Mouse (Mus musculus): ENCODE measurements around the gene Nckap5. TPM values are rescaled to one million over a fixed set of nuclear protein-coding genes. Genes with fewer than 3 reads are reported as not detected.

The Nckap5 gene
- polyA plus RNA-seq, 1 experiment from 2014 or later, result 3.2 TPM

DNA sequence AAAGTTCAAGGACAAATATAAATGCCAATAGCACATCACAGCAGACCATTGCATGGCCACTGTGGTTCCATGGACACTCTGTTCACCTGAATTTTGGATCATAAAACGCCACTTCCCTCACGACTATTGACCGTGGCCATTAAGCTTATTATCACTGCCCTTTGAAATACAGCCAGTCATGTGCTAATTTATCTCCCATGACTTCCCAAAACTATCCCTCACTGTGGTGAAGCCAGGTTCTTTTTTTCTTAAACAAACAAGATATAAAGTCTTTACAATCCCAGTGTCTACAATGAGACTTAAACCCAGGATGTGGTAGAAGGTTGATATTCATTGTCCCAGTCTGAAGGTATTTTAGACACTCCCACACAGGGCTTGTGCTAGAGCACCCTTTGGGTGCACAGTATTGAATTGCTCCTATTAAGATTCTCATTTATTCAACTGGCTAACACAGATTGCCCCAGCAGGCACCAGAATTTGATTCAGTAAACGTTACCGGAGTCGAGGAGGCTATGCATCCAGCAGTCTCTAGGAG lies 293.3 kb downstream of the Nckap5 start:
- ATAC-seq (ENCODE audit: low FRiP score, low TSS enrichment), result no peak
- H3K9me3 ChIP-seq (ENCODE audit: control insufficient read depth, low read length), result no peaks in the 10 kb centered on the region

DNA sequence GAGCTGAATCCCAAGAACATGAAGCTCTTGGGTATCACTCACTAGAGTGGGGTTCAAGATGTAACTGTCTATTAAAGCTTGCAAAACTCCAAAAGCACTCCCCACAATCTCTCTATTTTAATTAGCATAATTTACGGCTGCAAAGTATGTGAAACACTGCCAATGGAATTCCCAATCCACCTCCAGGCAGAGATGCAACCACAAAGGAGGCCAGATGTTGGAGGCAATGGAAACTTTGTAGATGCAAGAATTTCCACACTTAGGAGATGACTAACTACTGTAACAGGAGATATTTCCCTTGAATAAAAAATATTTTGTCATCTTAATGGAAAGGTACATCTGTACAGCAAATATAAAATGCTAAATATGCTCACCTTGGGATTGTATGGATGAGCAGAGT lies 295.1 kb downstream of the Nckap5 start:
- no peak overlapping the region for H3K27ac ChIP-seq (ENCODE audit: low read depth, low read length)
- no peak overlapping the region for H3K4me3 ChIP-seq (ENCODE audit: low read length)
- H3K9ac ChIP-seq (ENCODE audit: low read depth, low read length), result no peak overlapping the region
- no peaks in the 10 kb centered on the region for H3K36me3 ChIP-seq (ENCODE audit: control insufficient read depth, insufficient read depth, low read length)
- ATAC-seq (ENCODE audit: low FRiP score, low TSS enrichment), result no peak
- H3K9me3 ChIP-seq (ENCODE audit: control insufficient read depth, low read length), result no peaks in the 10 kb centered on the region
- WGBS, result 81% methylated on average over 1 of the region's 1 CpGs
- H3K27me3 ChIP-seq (ENCODE audit: control insufficient read depth, insufficient read depth, low read length), result no peaks in the 10 kb centered on the region
- H3K4me1 ChIP-seq (ENCODE audit: control insufficient read depth, insufficient read depth, low read length), result no peaks in the 10 kb centered on the region
- H3K4me2 ChIP-seq (replicated peaks; ENCODE audit: low read depth, low read length), result no peak overlapping the region

More for the DNA sequence above, 293.3 kb downstream of the Nckap5 start:
- no peak overlapping the region for H3K9ac ChIP-seq (ENCODE audit: low read depth, low read length)
- H3K4me2 ChIP-seq (replicated peaks; ENCODE audit: low read depth, low read length), result no peak overlapping the region
- no peaks in the 10 kb centered on the region for H3K27me3 ChIP-seq (ENCODE audit: control insufficient read depth, insufficient read depth, low read length)
- H3K4me3 ChIP-seq (ENCODE audit: low read length), result no peak overlapping the region
- no peak overlapping the region for H3K27ac ChIP-seq (ENCODE audit: low read depth, low read length)
- no peaks in the 10 kb centered on the region for H3K36me3 ChIP-seq (ENCODE audit: control insufficient read depth, insufficient read depth, low read length)
- WGBS, result 59% methylated on average over 6 of the region's 6 CpGs
- H3K4me1 ChIP-seq (ENCODE audit: control insufficient read depth, insufficient read depth, low read length), result no peaks in the 10 kb centered on the region

DNA sequence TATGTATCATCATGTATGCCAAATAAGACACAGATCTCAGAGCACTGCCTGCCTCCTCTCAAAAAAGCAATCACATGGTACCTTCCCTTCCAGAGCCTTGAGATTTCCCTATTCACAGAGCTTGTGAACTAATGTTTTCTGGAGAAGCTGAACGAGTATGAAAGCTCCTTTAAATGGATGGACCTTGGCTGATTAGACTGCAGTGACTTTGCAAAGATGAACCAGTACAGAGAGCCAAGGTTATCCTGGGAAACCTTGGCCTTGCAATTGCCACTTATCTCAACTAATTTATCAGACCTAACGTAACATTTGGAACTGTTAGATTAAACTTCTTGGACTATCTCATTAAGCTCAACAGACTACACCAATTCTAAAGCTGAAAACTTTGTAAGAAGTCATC lies 296.6 kb downstream of the Nckap5 start:
- Histone ChIP-seq H3K36me3 (ENCODE audit: control insufficient read depth, insufficient read depth, low read length) (no peaks in the 10 kb centered on the region), H3K27ac (ENCODE audit: low read depth, low read length) (no peak overlapping the region), H3K9me3 (ENCODE audit: control insufficient read depth, low read length) (no peaks in the 10 kb centered on the region), H3K4me3 (ENCODE audit: low read length) (no peak overlapping the region), H3K27me3 (ENCODE audit: control insufficient read depth, insufficient read depth, low read length) (no peaks in the 10 kb centered on the region), H3K4me2 (replicated peaks; ENCODE audit: low read depth, low read length) (no peak overlapping the region), H3K4me1 (ENCODE audit: control insufficient read depth, insufficient read depth, low read length) (no peaks in the 10 kb centered on the region), H3K9ac (ENCODE audit: low read depth, low read length) (no peak overlapping the region)
- ATAC-seq (ENCODE audit: low FRiP score, low TSS enrichment), result no peak
- WGBS, result 83% methylated on average over 2 of the region's 2 CpGs

DNA sequence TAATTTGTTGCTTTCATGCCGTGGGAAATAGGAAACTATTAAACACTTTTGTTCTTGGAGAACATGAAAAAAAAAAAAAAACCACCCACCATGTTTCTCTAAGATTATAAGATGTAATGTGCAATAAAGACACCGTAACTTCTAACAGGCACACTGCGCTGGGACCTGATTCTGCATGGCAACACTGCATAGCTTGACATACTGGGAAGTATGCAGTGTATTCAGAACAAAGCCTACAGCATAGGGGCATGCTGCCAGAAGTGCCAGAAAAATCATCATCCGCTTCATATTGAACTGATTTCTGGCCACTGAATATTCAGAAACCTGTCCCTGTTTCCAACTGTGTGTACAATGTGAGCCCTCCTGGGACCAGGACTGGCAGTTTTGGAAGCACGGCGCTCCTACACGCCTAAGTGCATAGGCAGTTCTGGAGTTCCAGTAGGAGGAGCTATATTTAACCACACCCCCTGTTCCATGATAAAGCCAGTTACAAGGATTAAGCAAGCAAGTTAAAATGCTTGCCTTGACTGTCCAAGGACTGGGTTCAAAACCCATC lies 302.5 kb downstream of the Nckap5 start:
- ATAC-seq (ENCODE audit: low FRiP score, low TSS enrichment), result no peak
- Histone ChIP-seq H3K4me2 (replicated peaks; ENCODE audit: low read depth, low read length) (no peak overlapping the region), H3K4me1 (ENCODE audit: control insufficient read depth, insufficient read depth, low read length) (no peaks in the 10 kb centered on the region), H3K27me3 (ENCODE audit: control insufficient read depth, insufficient read depth, low read length) (no peaks in the 10 kb centered on the region), H3K9ac (ENCODE audit: low read depth, low read length) (no peak overlapping the region), H3K9me3 (ENCODE audit: control insufficient read depth, low read length) (no peaks in the 10 kb centered on the region), H3K4me3 (ENCODE audit: low read length) (no peak overlapping the region), H3K27ac (ENCODE audit: low read depth, low read length) (no peak overlapping the region), H3K36me3 (ENCODE audit: control insufficient read depth, insufficient read depth, low read length) (no peaks in the 10 kb centered on the region)
- 89% methylated on average over 7 of the region's 7 CpGs for WGBS

DNA sequence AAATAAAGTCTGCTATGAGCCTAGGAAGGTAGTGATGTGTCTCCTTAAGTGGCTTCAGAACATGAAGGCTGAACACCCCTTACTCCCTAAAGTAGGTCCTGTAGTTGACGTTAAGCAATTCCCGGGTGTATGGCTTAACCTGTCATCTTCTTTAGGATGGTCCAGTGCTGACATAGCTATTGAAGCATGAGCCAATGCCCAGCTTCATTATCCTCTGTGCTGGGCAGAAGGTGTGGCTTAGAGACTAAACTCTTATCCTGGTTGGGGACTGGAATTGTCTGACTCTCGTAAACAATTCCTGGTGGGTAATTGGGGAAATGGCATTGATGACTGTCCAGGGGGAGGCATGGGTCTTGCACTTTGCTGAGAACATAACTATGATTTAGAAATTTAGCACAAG lies 312.5 kb downstream of the Nckap5 start:
- Histone ChIP-seq H3K9me3 (ENCODE audit: control insufficient read depth, low read length) (no peaks in the 10 kb centered on the region), H3K4me2 (replicated peaks; ENCODE audit: low read depth, low read length) (no peak overlapping the region), H3K9ac (ENCODE audit: low read depth, low read length) (no peak overlapping the region), H3K4me1 (ENCODE audit: control insufficient read depth, insufficient read depth, low read length) (no peaks in the 10 kb centered on the region), H3K36me3 (ENCODE audit: control insufficient read depth, insufficient read depth, low read length) (no peaks in the 10 kb centered on the region), H3K27ac (ENCODE audit: low read depth, low read length) (no peak overlapping the region), H3K4me3 (ENCODE audit: low read length) (no peak overlapping the region), H3K27me3 (ENCODE audit: control insufficient read depth, insufficient read depth, low read length) (no peaks in the 10 kb centered on the region)
- ATAC-seq (ENCODE audit: low FRiP score, low TSS enrichment), result no peak
- WGBS, result 86% methylated on average over 3 of the region's 3 CpGs

DNA sequence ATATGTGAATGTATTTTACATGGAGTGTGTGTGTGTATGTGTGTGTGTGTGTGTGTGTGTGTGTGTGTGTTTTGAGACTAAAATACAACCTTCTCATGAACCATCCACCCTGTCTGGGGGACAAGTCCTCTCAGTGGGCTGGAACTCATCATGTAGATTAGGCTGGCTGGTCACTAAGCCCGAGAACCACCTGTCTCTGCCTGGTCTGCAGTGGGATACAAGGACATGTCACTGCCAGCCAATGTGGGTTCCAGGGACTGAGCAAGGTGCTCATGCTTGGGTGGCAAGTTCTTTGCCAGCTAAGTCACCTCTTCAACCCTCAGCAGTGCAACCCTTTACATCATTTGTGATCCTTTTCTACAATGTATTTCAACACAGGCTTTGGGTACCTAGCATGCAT lies 313.2 kb downstream of the Nckap5 start:
- Histone ChIP-seq H3K4me3 (ENCODE audit: low read length) (no peak overlapping the region), H3K9ac (ENCODE audit: low read depth, low read length) (no peak overlapping the region), H3K4me1 (ENCODE audit: control insufficient read depth, insufficient read depth, low read length) (no peaks in the 10 kb centered on the region), H3K36me3 (ENCODE audit: control insufficient read depth, insufficient read depth, low read length) (no peaks in the 10 kb centered on the region), H3K4me2 (replicated peaks; ENCODE audit: low read depth, low read length) (no peak overlapping the region), H3K27me3 (ENCODE audit: control insufficient read depth, insufficient read depth, low read length) (no peaks in the 10 kb centered on the region), H3K27ac (ENCODE audit: low read depth, low read length) (no peak overlapping the region), H3K9me3 (ENCODE audit: control insufficient read depth, low read length) (no peaks in the 10 kb centered on the region)
- no peak for ATAC-seq (ENCODE audit: low FRiP score, low TSS enrichment)
- WGBS, result 86% methylated on average over 1 of the region's 1 CpGs

DNA sequence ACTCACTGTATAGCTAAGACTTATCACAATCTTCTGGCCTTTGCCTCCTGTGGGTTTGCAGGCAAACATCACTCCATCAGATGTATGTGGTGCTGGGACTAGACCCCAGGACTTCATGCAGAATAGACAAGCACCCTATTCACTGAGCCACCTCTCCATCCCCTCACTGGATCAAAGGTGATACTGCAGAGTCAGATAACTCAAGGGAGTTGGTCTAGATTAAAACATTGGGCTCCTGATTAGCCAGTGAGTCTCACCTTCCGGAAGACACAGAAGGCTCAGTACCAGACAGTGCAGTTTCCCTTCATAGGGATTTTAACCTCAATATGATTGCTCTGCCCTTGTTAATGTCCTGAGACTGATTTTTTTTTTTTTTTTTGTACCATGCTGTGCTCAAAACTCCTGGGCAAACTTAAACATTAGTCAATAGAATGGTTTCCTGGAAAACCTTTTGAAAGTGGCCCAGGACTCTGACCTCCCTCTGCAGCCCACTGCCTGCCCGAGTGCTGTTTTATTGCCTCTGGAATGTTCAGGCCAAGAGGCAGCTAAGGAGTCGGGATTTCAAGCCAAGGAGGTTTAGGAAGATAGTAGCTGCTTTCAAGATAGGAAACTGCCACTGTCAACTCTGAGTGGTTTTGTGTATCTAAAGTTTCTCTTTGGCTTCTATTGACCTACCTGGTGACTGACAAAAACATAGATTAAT lies 315.4 kb downstream of the Nckap5 start:
- no peaks in the 10 kb centered on the region for H3K36me3 ChIP-seq (ENCODE audit: control insufficient read depth, insufficient read depth, low read length)
- no peaks in the 10 kb centered on the region for H3K9me3 ChIP-seq (ENCODE audit: control insufficient read depth, low read length)
- no peak for ATAC-seq (ENCODE audit: low FRiP score, low TSS enrichment)
- no peaks in the 10 kb centered on the region for H3K27me3 ChIP-seq (ENCODE audit: control insufficient read depth, insufficient read depth, low read length)
- no peaks in the 10 kb centered on the region for H3K4me1 ChIP-seq (ENCODE audit: control insufficient read depth, insufficient read depth, low read length)
- 33% methylated on average over 3 of the region's 3 CpGs for WGBS
- H3K4me3 ChIP-seq (ENCODE audit: low read length), result no peak overlapping the region
- no peak overlapping the region for H3K4me2 ChIP-seq (replicated peaks; ENCODE audit: low read depth, low read length)
- no peak overlapping the region for H3K9ac ChIP-seq (ENCODE audit: low read depth, low read length)
- H3K27ac ChIP-seq (ENCODE audit: low read depth, low read length), result no peak overlapping the region

DNA sequence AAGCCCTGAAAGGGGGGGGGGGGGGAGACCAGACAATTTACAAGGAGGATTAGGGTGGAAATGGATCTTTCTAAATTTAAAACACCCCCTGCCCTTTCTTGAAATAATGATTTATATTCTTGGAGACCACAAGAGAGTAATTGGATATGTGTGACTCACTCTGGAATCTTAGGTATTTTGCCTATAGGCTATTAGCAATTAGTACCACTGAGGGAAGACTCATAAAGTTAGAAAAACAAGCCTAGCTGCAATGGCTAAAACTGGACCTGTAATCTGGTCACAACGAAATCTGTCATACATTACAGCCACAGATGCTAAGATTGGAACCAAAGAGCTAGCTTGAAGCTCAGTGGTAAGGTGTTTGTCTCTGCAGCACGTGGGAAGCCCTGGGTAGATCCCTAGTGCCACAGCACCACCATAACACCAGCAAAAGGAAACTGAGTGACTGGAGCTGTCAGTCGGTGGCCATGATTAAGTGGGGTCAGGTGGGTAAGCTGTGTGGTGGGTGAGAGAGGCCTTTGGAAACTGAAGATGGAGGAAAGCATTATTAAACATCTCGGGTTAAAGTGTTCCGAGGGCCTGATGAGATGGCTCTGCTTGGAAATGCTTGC lies 318.7 kb downstream of the Nckap5 start:
- Histone ChIP-seq H3K27ac (ENCODE audit: low read depth, low read length) (no peak overlapping the region), H3K9ac (ENCODE audit: low read depth, low read length) (no peak overlapping the region), H3K4me1 (ENCODE audit: control insufficient read depth, insufficient read depth, low read length) (no peaks in the 10 kb centered on the region), H3K27me3 (ENCODE audit: control insufficient read depth, insufficient read depth, low read length) (no peaks in the 10 kb centered on the region), H3K4me3 (ENCODE audit: low read length) (no peak overlapping the region), H3K9me3 (ENCODE audit: control insufficient read depth, low read length) (no peaks in the 10 kb centered on the region), H3K4me2 (replicated peaks; ENCODE audit: low read depth, low read length) (no peak overlapping the region), H3K36me3 (ENCODE audit: control insufficient read depth, insufficient read depth, low read length) (no peaks in the 10 kb centered on the region)
- peak; percentile 70 for ATAC-seq (ENCODE audit: low FRiP score, low TSS enrichment)
- WGBS, result 10% methylated on average over 5 of the region's 5 CpGs

DNA sequence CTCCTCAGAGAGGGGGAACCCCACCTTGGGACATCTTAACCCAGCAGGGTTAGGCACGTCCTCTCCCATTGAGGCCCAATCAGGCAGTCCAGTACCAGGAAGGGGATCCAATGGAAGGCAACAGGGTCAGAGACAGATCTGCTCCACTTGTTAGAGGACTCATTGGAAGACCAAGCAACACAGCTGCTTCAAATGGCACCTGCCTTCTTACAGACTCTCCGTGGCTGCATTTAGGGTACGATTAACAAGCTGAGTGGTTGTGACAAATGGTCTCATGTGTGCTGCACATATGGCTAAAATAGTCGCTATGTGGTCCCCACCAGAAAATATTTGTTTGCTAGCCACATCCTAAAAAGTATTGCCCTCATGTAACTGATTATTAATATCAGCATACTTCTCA lies 325.9 kb downstream of the Nckap5 start:
- Histone ChIP-seq H3K9ac (ENCODE audit: low read depth, low read length) (no peak overlapping the region), H3K36me3 (ENCODE audit: control insufficient read depth, insufficient read depth, low read length) (no peaks in the 10 kb centered on the region), H3K4me2 (replicated peaks; ENCODE audit: low read depth, low read length) (no peak overlapping the region), H3K4me1 (ENCODE audit: control insufficient read depth, insufficient read depth, low read length) (no peaks in the 10 kb centered on the region), H3K9me3 (ENCODE audit: control insufficient read depth, low read length) (no peaks in the 10 kb centered on the region), H3K27ac (ENCODE audit: low read depth, low read length) (no peak overlapping the region), H3K4me3 (ENCODE audit: low read length) (no peak overlapping the region), H3K27me3 (ENCODE audit: control insufficient read depth, insufficient read depth, low read length) (no peaks in the 10 kb centered on the region)
- no peak for ATAC-seq (ENCODE audit: low FRiP score, low TSS enrichment)
- 86% methylated on average over 4 of the region's 4 CpGs for WGBS

Data from kidney, embryonic 14.5 days (tissue).